Mouse (Mus musculus): Measurements from ENCODE around the gene Pef1.
A peak's percentile ranks its signal among the peaks of the same experiment; 100 is the strongest.

The Pef1 gene

DNA sequence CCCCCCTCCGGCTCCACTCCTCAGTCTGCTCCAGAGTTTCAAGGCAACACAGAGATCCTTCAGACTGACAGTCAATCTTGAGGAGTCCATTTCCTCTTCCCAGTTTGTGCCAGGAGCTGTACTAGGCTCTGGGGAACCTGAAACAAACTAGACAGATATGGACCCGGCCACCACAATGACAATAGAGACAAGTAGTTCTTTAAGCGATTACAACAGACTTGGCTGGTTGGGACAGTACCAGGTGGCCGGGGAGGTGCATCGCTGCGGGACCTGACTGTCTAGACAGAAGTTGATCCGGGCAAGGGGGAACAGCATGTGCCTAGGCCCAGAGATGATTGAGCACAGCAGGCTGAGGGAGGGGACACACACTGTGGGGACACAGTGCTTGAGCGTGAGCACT lies 1.2 kb upstream of the Pef1 start:
- DNase-seq = peak in 1 of 2 experiments; percentile 29

DNA sequence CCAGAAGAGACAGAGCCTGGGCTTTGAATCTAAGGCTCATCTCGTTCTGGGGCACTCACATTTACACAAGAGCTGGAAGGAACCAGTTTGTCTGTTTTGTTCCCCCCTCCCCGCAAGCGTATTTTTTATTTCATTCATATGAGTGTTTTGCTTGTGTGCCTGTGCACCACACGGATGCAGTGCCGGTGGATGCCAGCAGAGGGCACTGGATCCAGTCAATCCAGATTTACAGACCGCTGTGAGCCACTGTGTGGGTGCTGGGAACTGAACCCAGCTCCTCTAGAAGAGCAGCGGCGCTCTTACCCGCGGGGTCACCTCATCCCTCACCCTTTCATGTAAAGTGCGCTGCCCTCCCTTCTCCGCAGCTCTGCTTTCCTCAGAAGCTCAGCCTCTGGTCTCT lies 1.3 kb downstream of the Pef1 start:
- DNase-seq = no peak

GRCm38 (mm10) chr4:130104584-130104983 lies 2.2 kb downstream of the Pef1 start:
- no peak for DNase-seq

- no peak for DNase-seq
These were observed 4.7 kb downstream of the Pef1 start for GRCm38 (mm10) chr4:130107065-130107443.

- peak; percentile 100 for DNase-seq
These were observed 5.2 kb downstream of the Pef1 start for GRCm38 (mm10) chr4:130107444-130108131.

DNA sequence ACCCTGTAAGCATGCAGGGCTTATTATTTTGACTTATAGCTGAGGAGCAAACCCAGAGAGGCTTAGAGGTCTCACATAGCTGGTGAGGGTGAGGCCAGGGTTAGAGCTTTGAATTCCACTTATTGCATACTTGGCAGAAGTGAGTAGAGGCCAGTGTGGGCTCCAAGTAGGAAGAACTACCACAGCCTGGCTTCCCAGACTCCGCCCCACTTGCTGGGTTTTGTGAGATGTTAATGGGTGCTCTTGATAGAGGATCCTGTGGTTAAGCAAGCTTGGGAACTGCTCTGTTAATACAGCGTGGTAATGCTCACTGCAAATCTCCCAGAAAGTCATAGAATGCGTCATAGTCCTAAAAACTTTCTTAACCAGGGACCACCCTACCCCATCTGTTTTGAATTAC lies 6.6 kb downstream of the Pef1 start:
- DNase-seq = no peak

- no peak for DNase-seq
These were observed 7.3 kb downstream of the Pef1 start for GRCm38 (mm10) chr4:130109666-130110065.

DNA sequence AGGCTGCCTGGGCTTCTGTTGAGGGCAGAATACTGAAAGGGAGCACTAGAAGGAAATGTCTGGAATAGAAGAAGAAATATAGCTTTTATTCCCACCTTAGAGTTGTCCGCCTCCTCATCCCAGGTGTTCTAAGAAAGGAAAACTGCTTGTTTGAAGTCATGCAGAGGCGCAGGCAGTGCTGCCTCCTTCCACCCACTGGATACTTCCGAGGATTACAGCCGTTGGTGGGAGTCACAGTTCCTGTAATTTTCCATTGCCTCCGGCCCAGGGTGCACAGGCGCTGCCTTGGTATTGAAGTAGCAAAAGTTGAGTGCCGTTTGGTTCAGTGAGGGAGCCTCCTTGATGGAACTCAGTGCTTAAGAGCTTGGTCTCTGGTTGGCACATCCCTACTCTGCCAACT lies 7.7 kb downstream of the Pef1 start:
- DNase-seq = no peak

- DNase-seq = no peak
These were observed 9.9 kb downstream of the Pef1 start for GRCm38 (mm10) chr4:130112299-130112698.

DNA sequence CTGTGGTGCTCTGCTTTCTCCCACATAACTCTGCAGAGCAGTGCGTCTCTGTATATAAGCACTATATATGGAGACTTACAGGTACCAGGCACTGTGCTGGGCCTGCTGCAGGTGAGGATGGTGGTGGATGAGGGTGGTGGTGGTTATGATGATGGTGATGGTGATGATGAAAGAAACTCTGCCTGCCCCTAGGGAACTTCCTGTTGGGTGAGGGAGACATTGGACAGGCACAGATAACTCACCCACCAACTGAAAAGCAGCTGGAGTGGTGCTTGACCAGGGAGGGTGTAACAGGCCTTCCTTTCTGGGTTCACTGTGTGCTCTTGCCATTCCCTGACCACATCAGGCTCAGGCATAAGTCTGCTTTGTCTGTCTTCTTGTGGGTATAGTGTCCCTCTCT lies 10.4 kb downstream of the Pef1 start:
- DNase-seq = no peak

DNA sequence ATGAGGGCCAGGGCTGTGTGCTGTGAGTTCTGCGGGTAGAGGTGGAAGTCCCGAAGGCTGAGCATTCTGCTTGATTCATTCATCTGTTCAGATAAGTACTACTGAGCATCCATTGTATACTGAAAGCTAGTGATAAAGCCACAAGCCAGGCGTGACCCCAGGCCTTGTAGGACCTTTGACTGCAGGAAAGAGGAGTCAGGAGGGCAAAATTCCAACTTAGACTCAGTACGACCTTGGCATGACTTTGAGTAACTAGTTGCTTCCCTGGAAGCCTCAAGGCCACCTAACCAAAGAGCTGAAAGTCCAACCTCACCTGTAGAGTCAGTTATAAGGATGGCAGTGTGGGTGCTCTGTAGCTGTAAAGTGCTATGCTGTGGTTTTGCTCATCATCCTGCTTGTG lies 18.4 kb downstream of the Pef1 start:
- no peak for DNase-seq

DNA sequence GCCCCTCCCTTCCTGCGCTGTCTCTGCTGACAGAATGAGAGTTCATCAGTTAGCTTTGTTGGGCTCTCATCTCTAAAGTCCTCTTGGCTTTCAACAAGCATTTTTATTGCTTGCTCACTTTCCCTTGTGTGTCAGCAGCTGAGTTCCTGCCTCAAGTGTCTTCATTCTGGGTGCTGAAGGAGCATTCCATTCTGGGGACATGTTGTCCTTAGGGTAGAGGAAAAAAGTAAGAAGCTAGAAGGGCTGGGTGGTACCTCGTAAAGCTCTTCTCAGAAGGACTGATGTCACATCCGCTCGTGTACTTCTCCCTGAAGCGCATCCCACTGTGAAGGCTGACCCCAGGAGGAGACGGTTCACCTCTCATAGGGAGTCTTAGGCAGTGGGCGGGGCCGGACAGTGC lies 19.2 kb downstream of the Pef1 start:
- DNase-seq = no peak

- no peak for DNase-seq
These were observed 20.7 kb downstream of the Pef1 start for GRCm38 (mm10) chr4:130123020-130123419.

- no peak for DNase-seq
These were observed 21.8 kb downstream of the Pef1 start for GRCm38 (mm10) chr4:130124110-130124509.

GRCm38 (mm10) chr4:130125164-130125563 lies 22.8 kb downstream of the Pef1 start:
- DNase-seq = no peak

DNA sequence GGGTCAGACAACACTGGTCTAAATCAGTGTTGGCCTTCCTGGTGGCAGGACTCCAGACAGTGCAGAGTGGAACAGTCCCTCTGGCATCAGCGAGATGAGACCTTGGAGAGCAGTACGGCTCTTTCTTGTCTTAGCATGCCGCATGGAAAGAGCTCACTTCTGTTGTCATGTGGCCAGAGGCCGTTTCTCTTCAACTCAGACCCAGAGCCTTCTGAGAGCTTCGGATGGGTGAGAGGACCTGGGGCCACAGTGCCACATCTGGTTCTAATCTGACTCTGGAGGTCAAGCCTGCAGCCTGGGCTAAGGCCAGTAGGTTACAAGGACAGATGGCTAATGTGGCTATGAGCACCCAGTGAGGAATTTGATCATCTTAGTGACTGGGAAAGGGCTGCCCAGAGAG lies 23.6 kb downstream of the Pef1 start:
- DNase-seq = no peak

GRCm38 (mm10) chr4:130128907-130129306 lies 26.5 kb downstream of the Pef1 start:
- no peak for DNase-seq

DNA sequence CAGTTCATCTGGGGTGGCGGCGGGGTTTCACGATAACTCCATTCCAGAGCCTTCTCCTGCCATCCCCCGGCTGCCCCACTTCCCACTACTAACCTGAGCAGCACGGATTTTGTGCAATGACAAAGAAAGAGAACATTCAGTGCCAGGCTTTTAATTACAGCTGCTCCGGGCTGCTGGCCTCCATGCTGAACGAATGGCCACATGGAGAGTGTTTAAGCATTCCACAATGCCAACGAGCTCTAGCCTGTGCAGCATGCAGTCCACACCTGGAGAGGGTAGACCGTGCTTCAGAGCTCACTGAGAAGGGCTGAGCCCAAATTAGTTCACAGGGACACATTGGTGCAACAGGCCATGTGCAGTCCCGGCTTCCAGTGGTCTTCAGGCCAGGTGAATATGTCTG lies 27.7 kb downstream of the Pef1 start:
- no peak for DNase-seq

DNA sequence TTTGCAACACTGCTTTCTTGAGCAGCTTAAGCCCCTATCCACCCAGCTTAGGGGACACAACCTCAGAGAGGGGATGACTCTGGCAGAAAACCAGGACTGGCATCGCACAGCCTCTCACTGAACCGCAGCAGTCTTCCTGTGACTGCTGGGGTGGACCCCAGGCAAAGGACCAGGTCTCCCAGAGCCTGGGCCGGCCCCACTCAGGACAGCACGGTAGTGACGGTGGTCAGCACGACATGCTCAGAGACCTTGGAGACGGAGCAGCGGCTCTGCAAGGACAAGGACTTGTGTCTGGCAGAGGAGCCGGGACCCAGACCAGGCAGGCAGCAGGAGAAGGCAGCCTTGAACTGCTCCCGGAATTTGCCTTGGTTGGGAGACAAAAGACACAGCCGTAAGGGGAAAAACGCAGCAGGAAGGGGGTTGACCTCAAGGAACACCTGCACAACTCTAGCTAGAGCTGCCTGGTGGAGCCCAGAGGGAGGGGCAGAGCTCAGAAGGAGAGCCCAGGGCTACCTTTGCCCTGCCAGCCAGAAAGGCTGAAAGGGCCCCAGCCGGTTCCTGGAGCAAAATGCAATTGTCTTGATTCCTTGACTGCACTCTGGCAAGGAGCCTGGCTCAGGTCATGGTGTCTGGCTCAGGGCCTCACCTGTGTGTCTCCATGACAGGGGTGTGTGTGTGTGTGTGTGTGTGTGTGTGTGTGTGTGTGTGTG lies 28.4 kb downstream of the Pef1 start:
- DNase-seq = no peak

GRCm38 (mm10) chr4:130131448-130132105 lies 29.2 kb downstream of the Pef1 start:
- no peak for DNase-seq

DNA sequence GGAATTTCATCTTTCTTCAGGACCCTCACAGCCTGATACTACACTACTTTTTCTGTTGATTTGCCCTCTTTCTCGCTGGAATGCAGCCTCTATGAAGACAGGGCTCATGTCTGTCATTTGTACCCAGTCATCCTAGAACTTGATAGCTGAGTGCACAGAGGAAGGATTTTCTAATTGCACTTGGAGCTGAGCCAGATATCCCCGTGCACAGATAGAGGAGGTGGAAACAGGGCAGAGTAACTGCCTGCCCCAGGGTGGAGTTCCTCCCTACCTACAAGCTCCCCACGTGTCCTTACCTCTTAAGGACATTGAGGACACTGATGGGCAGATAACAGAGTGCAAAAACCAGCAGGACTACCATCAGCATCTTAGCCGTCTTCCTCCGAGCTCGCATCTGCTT lies 31.0 kb downstream of the Pef1 start:
- DNase-seq = no peak

- DNase-seq = peak; percentile 48 to 70
These were observed 36.3 kb downstream of the Pef1 start for GRCm38 (mm10) chr4:130138441-130139213.

GRCm38 (mm10) chr4:130139214-130139492 lies 36.8 kb downstream of the Pef1 start, which contains the start of gene Hcrtr1:
Hcrtr1 (minus strand) TSS chr4:130139359.
- DNase-seq = no peak

DNA sequence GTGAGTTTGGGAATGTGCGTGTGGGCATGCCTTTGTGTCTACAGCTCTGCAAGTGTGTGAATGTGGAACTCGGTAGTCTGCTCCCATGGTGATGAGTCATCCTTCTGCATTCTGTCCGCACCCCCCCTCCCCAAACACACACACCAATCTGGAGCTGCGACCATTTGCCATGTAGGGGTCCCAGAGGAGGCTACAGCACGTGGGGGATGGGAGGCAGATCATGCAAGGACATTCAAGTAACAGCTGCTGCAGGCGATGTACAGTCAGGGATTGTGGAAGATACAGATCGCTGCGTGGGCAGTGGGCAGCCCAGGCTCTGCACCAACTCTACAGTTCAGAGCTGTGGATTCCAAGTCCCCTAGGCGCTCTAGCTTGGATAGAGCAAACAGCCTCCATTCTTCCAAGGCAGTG lies 38.6 kb downstream of the Pef1 start:
- no peak for DNase-seq
